Mouse (Mus musculus): ENCODE data around the gene Dspp. TPM values are rescaled to one million over a fixed set of nuclear protein-coding genes. Genes with fewer than 3 reads are reported as not detected.

Gene Dspp
- total RNA-seq (2014; rRNA removed) (not detected in 2 replicates), polyA plus RNA-seq (2012; rRNA removed) (not detected in 2 replicates)

- DNase-seq (ENCODE audit: extremely low read depth, low read depth, low spot score): no peak
- Histone ChIP-seq H3K4me3 (ENCODE audit: insufficient read depth, low read depth, low read length) (no peak within 1 kb of the TSS), H3K9ac (ENCODE audit: low read depth, low read length) (no peak within 1 kb of the TSS), H3K27me3 (ENCODE audit: control insufficient read depth, insufficient read depth, low read length) (no peaks in the 10 kb centered on the region), H3K79me2 (ENCODE audit: control insufficient read depth, insufficient read depth, low read length) (no peaks in the 10 kb centered on the region), H3K27ac (replicated peaks; ENCODE audit: insufficient read depth, low read depth, low read length) (no peak within 1 kb of the TSS), H3K4me1 (ENCODE audit: control insufficient read depth, insufficient read depth, low read length) (no peaks in the 10 kb centered on the region), H3K36me3 (ENCODE audit: control insufficient read depth, insufficient read depth, low read length) (no peaks in the 10 kb centered on the region)
- TF ChIP-seq CTCF (IDR thresholded peaks at IDR 0.05; ENCODE audit: low read depth, low read length): no peak
- TF ChIP-seq POLR2A (IDR thresholded peaks at IDR 0.05; ENCODE audit: extremely low read depth, insufficient read depth, low read length): no peak
- 82% methylated on average over 7 of the region's 7 CpGs for WGBS
These were observed at the start of gene Dspp for GRCm38 (mm10) chr5:104170412-104170811. Gene Dspp (plus strand): TSS chr5:104170712.

GRCm38 (mm10) chr5:104124016-104124658, 46.4 kb upstream of the Dspp start:
- TF ChIP-seq POLR2A (IDR thresholded peaks at IDR 0.05; ENCODE audit: extremely low read depth, insufficient read depth, low read length): no peak
- Histone ChIP-seq H3K9ac (ENCODE audit: low read depth, low read length) (no peak overlapping the region), H3K27me3 (ENCODE audit: control insufficient read depth, insufficient read depth, low read length) (no peaks in the 10 kb centered on the region), H3K4me1 (ENCODE audit: control insufficient read depth, insufficient read depth, low read length) (no peaks in the 10 kb centered on the region), H3K27ac (replicated peaks; ENCODE audit: insufficient read depth, low read depth, low read length) (no peak overlapping the region), H3K79me2 (ENCODE audit: control insufficient read depth, insufficient read depth, low read length) (no peaks in the 10 kb centered on the region), H3K4me3 (ENCODE audit: insufficient read depth, low read depth, low read length) (no peak overlapping the region), H3K36me3 (ENCODE audit: control insufficient read depth, insufficient read depth, low read length) (no peaks in the 10 kb centered on the region)
- 87% methylated on average over 6 of the region's 6 CpGs for WGBS
- DNase-seq (ENCODE audit: extremely low read depth, low read depth, low spot score): no peak

- Histone ChIP-seq H3K27me3 (ENCODE audit: control insufficient read depth, insufficient read depth, low read length) (no peaks in the 10 kb centered on the region), H3K4me1 (ENCODE audit: control insufficient read depth, insufficient read depth, low read length) (no peaks in the 10 kb centered on the region), H3K79me2 (ENCODE audit: control insufficient read depth, insufficient read depth, low read length) (no peaks in the 10 kb centered on the region), H3K9ac (ENCODE audit: low read depth, low read length) (no peak overlapping the region), H3K4me3 (ENCODE audit: insufficient read depth, low read depth, low read length) (no peak overlapping the region), H3K36me3 (ENCODE audit: control insufficient read depth, insufficient read depth, low read length) (no peaks in the 10 kb centered on the region), H3K27ac (replicated peaks; ENCODE audit: insufficient read depth, low read depth, low read length) (no peak overlapping the region)
- WGBS: 73% methylated on average over 12 of the region's 12 CpGs
- DNase-seq (ENCODE audit: extremely low read depth, low read depth, low spot score): no peak
- TF ChIP-seq POLR2A (IDR thresholded peaks at IDR 0.05; ENCODE audit: extremely low read depth, insufficient read depth, low read length) (no peak), CTCF (IDR thresholded peaks at IDR 0.05; ENCODE audit: low read depth, low read length) (no peak)
These were observed 43.8 kb upstream of the Dspp start for GRCm38 (mm10) chr5:104126561-104127320.

- Histone ChIP-seq H3K4me3 (ENCODE audit: insufficient read depth, low read depth, low read length) (no peak overlapping the region), H3K27me3 (ENCODE audit: control insufficient read depth, insufficient read depth, low read length) (no peaks in the 10 kb centered on the region), H3K36me3 (ENCODE audit: control insufficient read depth, insufficient read depth, low read length) (no peaks in the 10 kb centered on the region), H3K79me2 (ENCODE audit: control insufficient read depth, insufficient read depth, low read length) (no peaks in the 10 kb centered on the region), H3K4me1 (ENCODE audit: control insufficient read depth, insufficient read depth, low read length) (no peaks in the 10 kb centered on the region), H3K9ac (ENCODE audit: low read depth, low read length) (no peak overlapping the region), H3K27ac (replicated peaks; ENCODE audit: insufficient read depth, low read depth, low read length) (no peak overlapping the region)
- no peak for DNase-seq (ENCODE audit: extremely low read depth, low read depth, low spot score)
- TF ChIP-seq POLR2A (IDR thresholded peaks at IDR 0.05; ENCODE audit: extremely low read depth, insufficient read depth, low read length) (no peak), CTCF (IDR thresholded peaks at IDR 0.05; ENCODE audit: low read depth, low read length) (no peak)
- WGBS: 64% methylated on average over 1 of the region's 1 CpGs
These were observed 43.2 kb upstream of the Dspp start for GRCm38 (mm10) chr5:104127351-104127750.

GRCm38 (mm10) chr5:104128281-104129031, 42.1 kb upstream of the Dspp start:
- Histone ChIP-seq H3K4me3 (ENCODE audit: insufficient read depth, low read depth, low read length) (no peak overlapping the region), H3K36me3 (ENCODE audit: control insufficient read depth, insufficient read depth, low read length) (no peaks in the 10 kb centered on the region), H3K27ac (replicated peaks; ENCODE audit: insufficient read depth, low read depth, low read length) (no peak overlapping the region), H3K4me1 (ENCODE audit: control insufficient read depth, insufficient read depth, low read length) (no peaks in the 10 kb centered on the region), H3K27me3 (ENCODE audit: control insufficient read depth, insufficient read depth, low read length) (no peaks in the 10 kb centered on the region), H3K9ac (ENCODE audit: low read depth, low read length) (no peak overlapping the region), H3K79me2 (ENCODE audit: control insufficient read depth, insufficient read depth, low read length) (no peaks in the 10 kb centered on the region)
- no peak for TF ChIP-seq POLR2A (IDR thresholded peaks at IDR 0.05; ENCODE audit: extremely low read depth, insufficient read depth, low read length)
- whole genome bisulfite sequencing: 69% methylated on average over 12 of the region's 12 CpGs
- no peak for DNase-seq (ENCODE audit: extremely low read depth, low read depth, low spot score)
